Mouse (Mus musculus): Measurements from ENCODE around the gene Abcc10. TPM values are rescaled to one million over a fixed set of nuclear protein-coding genes. Genes with fewer than 3 reads are reported as not detected.
A peak's percentile ranks its signal among the peaks of the same experiment; 100 is the strongest.

The Abcc10 gene
- polyA plus RNA-seq, 1 experiment: 4.0 TPM

DNA sequence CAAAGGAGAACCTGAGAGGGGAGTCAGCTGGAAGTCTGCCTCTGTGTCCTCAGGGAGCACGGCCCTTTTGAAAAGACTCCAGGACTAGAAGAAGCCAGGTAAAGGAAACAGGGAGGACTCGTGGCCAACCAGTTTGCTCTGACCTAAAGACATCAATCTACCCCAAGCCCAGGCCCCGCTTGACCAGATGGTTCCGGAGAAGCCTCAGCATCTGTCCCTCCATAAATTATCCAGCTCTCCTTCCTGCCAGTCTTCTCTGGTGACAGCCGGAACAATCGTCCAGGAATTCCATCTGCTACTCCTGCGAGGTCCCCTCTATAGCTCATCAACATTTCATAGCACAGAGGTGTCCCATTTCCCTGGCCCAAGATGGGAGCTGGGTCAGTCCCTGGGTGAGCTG is 43.5 kb downstream of the Abcc10 start:
- H3K79me3 ChIP-seq (ENCODE audit: low read depth): peaks cover 29% of the 10 kb centered on the region
- no peaks in the 10 kb centered on the region for H3K27me3 ChIP-seq (ENCODE audit: control insufficient read depth, insufficient read depth, insufficient read length)
- H3ac ChIP-seq (ENCODE audit: control insufficient read depth, insufficient read length, low read depth): no peak overlapping the region
- no peak overlapping the region for H3K4me3 ChIP-seq (ENCODE audit: insufficient read depth, poor library complexity, severe bottlenecking)
- H3K79me2 ChIP-seq (ENCODE audit: control insufficient read depth, insufficient read depth): peaks cover 30% of the 10 kb centered on the region
- TF ChIP-seq USF1 (IDR thresholded peaks at IDR 0.05; ENCODE audit: low read depth): no peak
- TF ChIP-seq MYOD1 (IDR thresholded peaks at IDR 0.05; ENCODE audit: control insufficient read depth, insufficient read length, low read depth): peak; percentile 81
- no peak for TF ChIP-seq CEBPB (IDR thresholded peaks at IDR 0.05; ENCODE audit: low read depth)
- peaks cover 13% of the 10 kb centered on the region for H3K36me3 ChIP-seq (ENCODE audit: control insufficient read depth, insufficient read depth)

DNA sequence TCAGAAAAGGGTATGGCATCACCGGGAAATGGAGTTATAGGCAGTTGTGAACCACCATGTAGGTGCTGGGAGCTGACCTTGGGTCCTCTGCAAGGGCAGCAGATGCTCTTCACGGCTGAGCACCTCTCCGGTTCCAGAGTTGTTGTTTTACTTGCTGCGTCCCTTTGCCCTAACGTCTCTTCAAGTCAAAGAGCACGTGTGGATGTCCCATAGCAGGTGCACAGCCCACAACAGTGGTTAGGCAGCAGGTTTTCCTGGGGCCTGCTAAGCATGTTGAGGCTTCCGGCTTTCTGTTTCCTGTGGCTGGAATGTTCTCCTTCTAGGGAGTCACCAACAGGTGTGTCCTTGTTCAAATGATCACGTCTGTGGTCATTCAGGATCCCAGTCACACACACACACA is 44.2 kb downstream of the Abcc10 start:
- Histone ChIP-seq H3K36me3 (ENCODE audit: control insufficient read depth, insufficient read depth) (peaks cover 21% of the 10 kb centered on the region), H3K4me3 (ENCODE audit: insufficient read depth, poor library complexity, severe bottlenecking) (no peak overlapping the region), H3ac (ENCODE audit: control insufficient read depth, insufficient read length, low read depth) (no peak overlapping the region), H3K79me2 (ENCODE audit: control insufficient read depth, insufficient read depth) (peaks cover 37% of the 10 kb centered on the region), H3K27me3 (ENCODE audit: control insufficient read depth, insufficient read depth, insufficient read length) (no peaks in the 10 kb centered on the region), H3K79me3 (ENCODE audit: low read depth) (peaks cover 37% of the 10 kb centered on the region)
- peak; percentile 14 for TF ChIP-seq MYOD1 (IDR thresholded peaks at IDR 0.05; ENCODE audit: control insufficient read depth, insufficient read length, low read depth)
- no peak for TF ChIP-seq MYOG (IDR thresholded peaks at IDR 0.05; ENCODE audit: control insufficient read depth, extremely low read depth, insufficient read length)
- TF ChIP-seq USF1 (IDR thresholded peaks at IDR 0.05; ENCODE audit: low read depth): no peak
- TF ChIP-seq MAX (IDR thresholded peaks at IDR 0.05): no peak

DNA sequence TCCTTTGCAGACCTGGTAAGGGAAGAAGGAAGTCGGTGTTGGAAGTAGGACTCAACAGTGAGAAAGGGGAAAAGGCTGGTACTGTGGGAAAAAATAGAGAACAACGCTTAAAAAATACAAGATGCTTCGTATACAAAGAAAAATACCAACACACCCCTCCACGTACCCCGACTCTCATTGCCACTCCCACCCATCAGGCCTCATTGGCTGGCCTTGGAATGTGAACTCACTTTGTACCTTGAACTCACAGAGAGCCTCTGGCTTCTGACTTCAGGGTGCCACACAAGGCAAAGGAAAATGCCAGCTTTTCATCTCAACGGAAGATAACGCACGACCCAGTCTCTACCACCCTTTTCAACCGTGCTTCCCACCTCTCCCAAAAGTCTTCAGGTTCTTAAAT is 45.0 kb downstream of the Abcc10 start:
- H3K4me3 ChIP-seq (ENCODE audit: insufficient read depth, poor library complexity, severe bottlenecking): no peak overlapping the region
- TF ChIP-seq MYOD1 (IDR thresholded peaks at IDR 0.05; ENCODE audit: control insufficient read depth, insufficient read length, low read depth) (no peak), CTCF (IDR thresholded peaks at IDR 0.05; ENCODE audit: control insufficient read depth, insufficient read depth, insufficient read length) (no peak), MAX (IDR thresholded peaks at IDR 0.05) (no peak), MYOG (IDR thresholded peaks at IDR 0.05; ENCODE audit: control insufficient read depth, extremely low read depth, insufficient read length) (no peak), FOSL1 (IDR thresholded peaks at IDR 0.05; ENCODE audit: insufficient read depth, low read length, poor library complexity, severe bottlenecking) (no peak), USF1 (IDR thresholded peaks at IDR 0.05; ENCODE audit: low read depth) (no peak), CEBPB (IDR thresholded peaks at IDR 0.05; ENCODE audit: low read depth) (no peak)

DNA sequence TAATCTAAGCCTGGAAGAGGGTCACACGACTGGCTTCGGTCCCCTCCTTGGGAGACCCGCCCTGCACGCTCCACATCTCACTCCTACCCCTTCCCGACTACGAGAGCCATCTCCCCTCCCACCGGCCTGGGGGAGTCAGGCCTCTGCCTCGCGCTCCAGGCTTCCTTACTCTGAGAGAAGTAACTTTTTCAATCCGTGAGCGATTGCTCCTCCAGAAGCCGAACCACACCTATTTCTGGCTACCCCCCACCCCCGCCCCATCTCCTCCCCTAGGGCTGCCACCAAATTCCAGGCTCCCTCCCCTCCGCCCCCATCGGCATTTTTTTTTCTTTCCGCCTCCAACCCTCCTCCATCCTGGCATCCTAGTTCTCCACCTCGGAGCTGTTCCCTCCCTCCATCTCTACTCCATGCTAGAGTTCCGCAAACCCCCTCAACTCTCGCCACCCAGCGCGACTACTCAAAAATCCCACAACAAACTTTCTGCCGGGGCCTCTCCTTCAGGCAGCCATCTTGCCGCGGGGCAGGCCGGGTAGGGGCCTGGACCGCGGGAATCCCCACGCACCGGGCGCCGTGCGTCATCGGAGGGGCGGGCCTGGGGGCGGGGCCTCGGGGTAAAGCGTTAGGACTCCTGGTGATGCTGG is 45.5 kb downstream of the Abcc10 start, which contains the start of gene Tjap1:
Gene Tjap1 (minus strand): TSS at position 544 of the 641 bp plus-strand sequence.
- H3K79me2 ChIP-seq (ENCODE audit: control insufficient read depth, insufficient read depth): peaks cover 47% of the 10 kb centered on the region
- H3K27me3 ChIP-seq (ENCODE audit: control insufficient read depth, insufficient read depth, insufficient read length): no peaks in the 10 kb centered on the region

More for the DNA sequence above, 45.0 kb downstream of the Abcc10 start:
- Histone ChIP-seq H3K27me3 (ENCODE audit: control insufficient read depth, insufficient read depth, insufficient read length) (no peaks in the 10 kb centered on the region), H3ac (ENCODE audit: control insufficient read depth, insufficient read length, low read depth) (no peak overlapping the region), H3K79me3 (ENCODE audit: low read depth) (peaks cover 39% of the 10 kb centered on the region), H3K79me2 (ENCODE audit: control insufficient read depth, insufficient read depth) (peaks cover 45% of the 10 kb centered on the region), H3K36me3 (ENCODE audit: control insufficient read depth, insufficient read depth) (peaks cover 28% of the 10 kb centered on the region)

DNA sequence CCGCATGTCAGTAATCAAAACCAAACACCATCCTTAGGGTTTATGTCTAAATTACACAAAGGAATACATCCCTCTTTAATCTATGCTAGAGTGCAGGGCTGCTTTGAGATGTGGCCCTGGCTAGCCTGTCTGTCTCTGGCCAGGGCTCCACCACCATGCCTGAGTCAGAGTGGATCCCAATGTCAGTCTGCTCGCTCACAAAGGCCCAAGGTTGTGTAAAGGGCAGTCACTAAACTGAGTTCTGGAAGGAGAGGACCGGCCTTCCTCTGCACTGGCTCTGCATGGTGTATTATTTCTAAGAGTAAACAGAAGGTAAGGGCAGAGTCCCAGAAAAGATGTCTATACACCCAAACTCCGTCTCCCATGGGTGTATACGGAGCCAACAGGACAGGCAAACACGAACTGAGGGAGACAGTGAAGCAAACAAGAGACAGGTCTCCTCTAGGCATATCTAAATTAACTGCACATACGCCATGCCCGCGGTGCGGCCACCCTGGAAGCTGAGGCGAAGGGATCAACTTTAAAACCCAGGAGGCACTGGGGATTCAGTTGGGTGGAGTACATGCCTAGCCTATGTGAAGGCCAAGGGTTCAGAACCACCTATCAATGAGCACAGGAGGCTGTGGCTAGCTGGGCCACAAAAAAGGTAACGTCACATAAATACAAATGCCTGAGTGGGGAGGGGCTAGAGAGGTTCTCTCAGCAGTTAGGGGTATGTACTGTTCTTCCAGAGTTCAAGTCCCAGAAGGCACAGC is 50.0 kb downstream of the Abcc10 start:
- H3K4me3 ChIP-seq (ENCODE audit: insufficient read depth, poor library complexity, severe bottlenecking): no peak overlapping the region
- TF ChIP-seq MAX (IDR thresholded peaks at IDR 0.05) (no peak), FOSL1 (IDR thresholded peaks at IDR 0.05; ENCODE audit: insufficient read depth, low read length, poor library complexity, severe bottlenecking) (no peak), MYOD1 (IDR thresholded peaks at IDR 0.05; ENCODE audit: control insufficient read depth, insufficient read length, low read depth) (no peak), MYOG (IDR thresholded peaks at IDR 0.05; ENCODE audit: control insufficient read depth, extremely low read depth, insufficient read length) (no peak), CTCF (IDR thresholded peaks at IDR 0.05; ENCODE audit: control insufficient read depth, insufficient read depth, insufficient read length) (no peak), CEBPB (IDR thresholded peaks at IDR 0.05; ENCODE audit: low read depth) (no peak), USF1 (IDR thresholded peaks at IDR 0.05; ENCODE audit: low read depth) (no peak)
- peaks cover 62% of the 10 kb centered on the region for H3K79me3 ChIP-seq (ENCODE audit: low read depth)
- H3K27me3 ChIP-seq (ENCODE audit: control insufficient read depth, insufficient read depth, insufficient read length): no peaks in the 10 kb centered on the region
- H3K36me3 ChIP-seq (ENCODE audit: control insufficient read depth, insufficient read depth): peaks cover 42% of the 10 kb centered on the region
- H3K79me2 ChIP-seq (ENCODE audit: control insufficient read depth, insufficient read depth): peaks cover 77% of the 10 kb centered on the region
- peak overlapping the region; percentile 38 for H3ac ChIP-seq (ENCODE audit: control insufficient read depth, insufficient read length, low read depth)

More for the DNA sequence above, 45.5 kb downstream of the Abcc10 start, which contains the start of gene Tjap1:
- Histone ChIP-seq H3K79me3 (ENCODE audit: low read depth) (peaks cover 39% of the 10 kb centered on the region), H3ac (ENCODE audit: control insufficient read depth, insufficient read length, low read depth) (peak within 1 kb of the TSS; percentile 80), H3K4me3 (ENCODE audit: insufficient read depth, poor library complexity, severe bottlenecking) (peak within 1 kb of the TSS; percentile 63), H3K36me3 (ENCODE audit: control insufficient read depth, insufficient read depth) (peaks cover 28% of the 10 kb centered on the region)
- no peak for TF ChIP-seq MYOG (IDR thresholded peaks at IDR 0.05; ENCODE audit: control insufficient read depth, extremely low read depth, insufficient read length)
- TF ChIP-seq CEBPB (IDR thresholded peaks at IDR 0.05; ENCODE audit: low read depth): no peak
- TF ChIP-seq FOSL1 (IDR thresholded peaks at IDR 0.05; ENCODE audit: insufficient read depth, low read length, poor library complexity, severe bottlenecking): no peak
- TF ChIP-seq MAX (IDR thresholded peaks at IDR 0.05): no peak
- TF ChIP-seq MYOD1 (IDR thresholded peaks at IDR 0.05; ENCODE audit: control insufficient read depth, insufficient read length, low read depth): no peak
- no peak for TF ChIP-seq CTCF (IDR thresholded peaks at IDR 0.05; ENCODE audit: control insufficient read depth, insufficient read depth, insufficient read length)
- no peak for TF ChIP-seq USF1 (IDR thresholded peaks at IDR 0.05; ENCODE audit: low read depth)

All from C2C12 (cell line).